Mouse (Mus musculus): ENCODE measurements at regions not wholly inside any gene's neighbourhood (a gene's known extent, or its start where the extent isn't known, plus 50 kb on each side); places are given as distances from the start of the nearest gene placed in this dataset.

- TF ChIP-seq CTCF (IDR thresholded peaks at IDR 0.05; ENCODE audit: borderline replicate concordance, extremely low read depth, insufficient read depth, insufficient read length) (no peak), POLR2A (IDR thresholded peaks at IDR 0.05; ENCODE audit: borderline replicate concordance, extremely low read depth, insufficient read depth, insufficient read length, poor library complexity, severe bottlenecking) (no peak)
Measured at GRCm38 (mm10) chr12:26191982-26192576, 223.0 kb downstream of the Rnf144a start.
